Mouse (Mus musculus) neutrophil, adult 5-6 weeks (primary cell): Measurements from ENCODE around the gene Hacd4. TPM values are rescaled to one million over a fixed set of nuclear protein-coding genes. Genes with fewer than 3 reads are reported as not detected.
A peak's percentile ranks its signal among the peaks of the same experiment; 100 is the strongest.

Experiments used
- ATAC-seq: fragments of 151-379, 151-347 bp; 2 replicates; pipeline ENCODE4 v1.8.0; 2017; ENCODE audit warnings: mild to moderate bottlenecking, moderate TSS enrichment; ENCODE audit not compliant: insufficient number of reproducible peaks, poor library complexity, low FRiP score, severe bottlenecking; ENCODE audit errors: extremely low read depth
- total RNA-seq: library from RNA; stranded (forward); fragments of 200-1000 nt; gene quantifications from 2 replicates; pipeline ENCODE4 v1.2.3, GENCODE M21; 2017

Gene Hacd4
- total RNA-seq, 1 experiment from 2014 or later: 71.2 TPM

DNA sequence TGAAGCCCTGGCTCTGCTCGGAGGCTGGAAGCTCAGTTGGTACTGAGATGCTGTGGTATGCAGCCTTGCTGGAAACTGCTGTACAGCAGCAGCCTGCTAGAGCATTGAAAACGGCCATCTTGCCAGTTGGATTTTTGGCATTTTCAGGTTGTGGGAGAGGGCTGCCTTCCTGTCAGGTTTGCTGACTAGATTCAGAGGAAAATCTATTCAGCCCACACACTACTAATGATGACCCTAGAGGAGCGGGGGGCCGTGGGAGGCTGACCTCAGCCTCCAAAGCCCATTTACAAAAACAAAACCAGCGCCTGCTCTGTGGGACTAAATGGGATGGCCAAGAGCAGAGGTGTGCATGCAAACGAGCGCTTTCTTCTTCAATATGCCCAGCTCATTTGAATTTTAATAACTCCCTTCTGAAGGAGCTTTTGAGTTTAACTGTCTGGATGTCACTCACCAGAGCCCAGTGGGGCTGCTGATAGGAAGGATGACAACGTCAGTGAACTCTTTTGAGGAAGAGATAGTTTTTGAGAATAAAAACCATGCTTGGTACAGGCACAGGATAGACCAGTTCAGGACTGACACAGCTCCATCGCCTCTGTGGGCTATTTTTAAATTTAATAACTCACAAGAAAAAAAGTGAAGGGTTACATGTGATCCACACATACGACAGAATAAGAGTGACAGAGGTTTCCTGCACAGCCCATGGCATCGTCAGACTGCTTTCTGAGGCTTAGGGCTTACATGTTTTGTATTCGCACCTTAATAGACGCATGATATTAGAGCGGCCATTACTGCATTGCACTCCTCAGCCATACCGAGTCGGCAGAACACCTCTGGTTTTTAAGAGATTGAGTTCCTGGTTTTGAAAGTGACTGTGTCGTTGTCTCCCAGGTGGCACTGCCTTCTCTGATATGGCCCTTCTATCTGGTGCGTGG, 66.2 kb downstream of the Hacd4 start:
- no peak for ATAC-seq

DNA sequence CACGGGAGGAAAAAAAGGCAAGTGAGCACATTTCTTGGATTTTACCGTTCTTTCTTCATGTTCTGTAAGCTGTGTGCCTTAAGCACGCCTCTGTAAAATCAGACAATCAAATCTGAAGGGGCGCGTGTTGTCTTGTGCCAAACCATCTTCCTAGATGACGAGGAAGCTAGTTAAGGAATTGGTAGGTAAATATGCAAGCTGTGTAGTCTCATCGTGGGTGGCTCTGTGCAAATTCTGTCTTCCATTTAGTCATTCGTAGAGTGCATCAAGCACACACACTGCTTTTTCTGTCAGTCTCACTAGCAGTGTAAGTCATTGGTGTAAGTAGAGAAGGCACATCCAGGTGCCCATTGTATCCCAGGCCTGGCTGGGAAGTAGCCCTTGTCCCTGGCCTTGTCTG, 67.9 kb downstream of the Hacd4 start:
- ATAC-seq: no peak

DNA sequence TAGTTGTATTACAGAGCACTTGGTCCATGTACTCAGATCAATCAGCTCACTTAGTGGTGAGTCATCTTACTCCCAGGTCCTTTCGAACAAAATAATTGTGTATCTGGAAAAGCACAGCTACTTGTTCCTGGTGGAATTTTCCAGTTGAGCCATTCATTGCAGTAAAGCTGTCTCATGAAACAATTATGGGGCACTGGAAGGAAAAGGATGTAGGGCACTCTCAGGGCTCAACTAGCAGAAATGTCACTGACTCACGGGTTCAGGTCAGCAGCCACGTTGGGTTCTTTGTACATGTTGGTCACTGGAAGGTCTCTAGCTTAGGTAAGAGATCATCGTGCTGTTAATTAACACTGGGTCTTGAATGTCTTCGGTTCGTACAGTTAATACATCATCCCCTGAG, 68.8 kb downstream of the Hacd4 start:
- no peak for ATAC-seq

DNA sequence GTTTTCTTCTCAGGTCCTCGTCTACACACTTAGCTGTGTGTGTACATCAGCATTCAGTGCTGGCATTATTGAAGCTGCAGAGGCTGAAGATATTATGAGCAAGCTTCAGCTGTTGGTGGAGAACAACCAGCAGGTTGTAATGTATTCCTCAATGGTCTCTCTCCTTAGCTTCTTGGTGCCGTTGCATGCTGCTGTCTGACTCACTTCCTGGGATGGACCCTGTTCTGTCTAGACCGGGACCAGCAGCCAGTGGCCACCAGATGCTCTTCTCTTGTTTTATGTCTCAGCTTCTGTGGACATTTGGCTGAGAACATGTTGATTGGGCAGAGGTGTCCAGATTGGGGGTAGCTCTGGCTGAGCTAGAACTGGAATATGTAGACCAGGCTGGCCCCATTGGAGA, 81.3 kb downstream of the Hacd4 start:
- no peak for ATAC-seq

DNA sequence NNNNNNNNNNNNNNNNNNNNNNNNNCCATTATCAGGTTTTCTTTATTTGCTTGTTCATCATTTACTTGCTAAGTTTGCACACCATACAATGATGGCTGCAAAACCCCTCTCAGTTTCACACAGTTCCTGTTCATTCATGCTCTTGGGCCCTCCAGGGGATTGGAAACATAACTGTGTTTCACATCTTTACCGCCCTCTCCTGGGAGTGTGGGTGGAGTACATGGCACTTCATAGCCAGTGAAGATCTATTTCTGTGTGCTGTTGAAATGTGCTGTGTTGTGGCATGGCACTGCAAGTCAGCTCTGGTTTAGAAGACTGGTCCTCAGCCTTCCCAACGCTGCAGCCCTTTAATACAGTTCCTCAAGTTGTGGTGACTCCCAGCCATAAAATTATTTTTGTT, 82.1 kb downstream of the Hacd4 start:
- no peak for ATAC-seq

DNA sequence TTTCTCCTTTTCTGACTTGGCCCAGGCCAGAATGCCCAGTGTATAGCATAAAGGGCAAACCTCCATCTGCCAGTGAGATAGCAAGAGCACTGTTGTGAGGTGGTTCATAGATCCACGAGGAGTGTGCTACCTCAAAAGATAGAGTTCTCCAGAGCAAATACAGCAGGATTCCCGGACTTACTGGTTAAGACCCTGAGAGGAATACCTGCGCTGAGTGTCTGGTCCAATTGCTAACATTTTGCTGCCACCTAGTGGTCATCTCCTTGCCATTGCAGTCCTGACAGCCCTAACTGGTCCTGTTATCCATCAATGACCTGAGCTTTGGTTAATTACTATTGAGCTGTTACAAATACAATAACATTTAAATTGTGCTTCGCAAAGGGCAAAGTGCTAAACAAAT, 87.8 kb downstream of the Hacd4 start:
- ATAC-seq: peak; percentile 90

Other genes starting within 250 kb of the Hacd4 start
- gene Ifnb1, start 83.8 kb upstream of the Hacd4 start, total RNA-seq: not detected in 2 replicates
- not detected in 2 replicates for gene Ifna15, start 119.3 kb upstream of the Hacd4 start, total RNA-seq
- not detected in 2 replicates for gene Ifna14, start 132.9 kb upstream of the Hacd4 start, total RNA-seq
- not detected in 2 replicates for gene Ifna9, start 153.5 kb upstream of the Hacd4 start, total RNA-seq
- not detected in 2 replicates for gene Ifna12, start 164.4 kb upstream of the Hacd4 start, total RNA-seq
- gene C87499, start 195.5 kb upstream of the Hacd4 start, total RNA-seq: not detected in 2 replicates
- not detected in 2 replicates for gene Ifna13, start 205.5 kb upstream of the Hacd4 start, total RNA-seq
- not detected in 2 replicates for gene Ifna16, start 238.0 kb upstream of the Hacd4 start, total RNA-seq
- gene Ifna2, start 245.0 kb upstream of the Hacd4 start, total RNA-seq: not detected in 2 replicates